Mouse (Mus musculus) liver, embryonic 14.5 days (tissue): ENCODE results near the gene Ggact.

Experiments
- CTCF ChIP-seq: IDR thresholded peaks from 2 replicates; pipeline ENCODE4 v1.5.1; 2016; ENCODE audit warnings: antibody characterized with exemption, low read depth, control low read depth
- EP300 ChIP-seq: IDR thresholded peaks from 2 replicates; pipeline ENCODE4 v1.6.1; 2016; ENCODE audit warnings: antibody characterized with exemption, low read depth

- TF ChIP-seq CTCF: no peak
- no peak for TF ChIP-seq EP300
Observed at GRCm38 (mm10) chr14:122882201-122882639, 31.3 kb downstream of the Ggact start.
